Mouse (Mus musculus) gastrocnemius, postnatal 10 days (tissue): ENCODE data around the gene Lrba. TPM values are rescaled to one million over a fixed set of nuclear protein-coding genes. Genes with fewer than 3 reads are reported as not detected.

Experiments
- DNase-seq: peaks from one replicate; pipeline ENCODE4 v3.0.0; 2021; ENCODE audit warnings: mixed read lengths
- total RNA-seq, 2 experiments: library from RNA; stranded (reverse); gene quantifications; 2 replicates each; pipeline ENCODE4 v1.2.3; 2021

Lrba gene
- total RNA-seq, 2 experiments from 2014 or later = 22.7 to 24.1 TPM

GRCm38 (mm10) chr3:86560281-86561022 lies 336.0 kb downstream of the Lrba start:
- no peak for DNase-seq

- DNase-seq = no peak
Measured at GRCm38 (mm10) chr3:86561023-86561344, 336.5 kb downstream of the Lrba start.

- no peak for DNase-seq
Measured at GRCm38 (mm10) chr3:86561396-86561795, 336.9 kb downstream of the Lrba start.

GRCm38 (mm10) chr3:86567312-86567711 lies 342.8 kb downstream of the Lrba start:
- no peak for DNase-seq

GRCm38 (mm10) chr3:86571518-86571917 lies 347.0 kb downstream of the Lrba start:
- no peak for DNase-seq

GRCm38 (mm10) chr3:86572519-86573244 lies 348.2 kb downstream of the Lrba start:
- no peak for DNase-seq

- DNase-seq = no peak
Measured at GRCm38 (mm10) chr3:86575312-86575711, 350.8 kb downstream of the Lrba start.

- DNase-seq = no peak
Measured at GRCm38 (mm10) chr3:86602284-86602683, 377.8 kb downstream of the Lrba start.

GRCm38 (mm10) chr3:86605775-86606174 lies 381.3 kb downstream of the Lrba start:
- DNase-seq = no peak

GRCm38 (mm10) chr3:86627008-86627743 lies 402.7 kb downstream of the Lrba start:
- no peak for DNase-seq

- no peak for DNase-seq
Measured at GRCm38 (mm10) chr3:86629379-86629778, 404.9 kb downstream of the Lrba start.

GRCm38 (mm10) chr3:86635464-86635863 lies 411.0 kb downstream of the Lrba start:
- DNase-seq = no peak

GRCm38 (mm10) chr3:86635940-86636339 lies 411.5 kb downstream of the Lrba start:
- DNase-seq = peak; percentile 5

GRCm38 (mm10) chr3:86638552-86639348 lies 414.3 kb downstream of the Lrba start:
- no peak for DNase-seq

- DNase-seq = no peak
Measured at GRCm38 (mm10) chr3:86641393-86641792, 416.9 kb downstream of the Lrba start.

- DNase-seq = no peak
Measured at GRCm38 (mm10) chr3:86641796-86642195, 417.3 kb downstream of the Lrba start.

GRCm38 (mm10) chr3:86646771-86647170 lies 422.3 kb downstream of the Lrba start:
- no peak for DNase-seq

GRCm38 (mm10) chr3:86651006-86651405 lies 426.5 kb downstream of the Lrba start:
- no peak for DNase-seq

- DNase-seq = no peak
Measured at GRCm38 (mm10) chr3:86659326-86659725, 434.8 kb downstream of the Lrba start.

GRCm38 (mm10) chr3:86664399-86664798 lies 439.9 kb downstream of the Lrba start:
- no peak for DNase-seq

- no peak for DNase-seq
Measured at GRCm38 (mm10) chr3:86668146-86668545, 443.7 kb downstream of the Lrba start.

- no peak for DNase-seq
Measured at GRCm38 (mm10) chr3:86677573-86678155, 453.2 kb downstream of the Lrba start.
